Mouse (Mus musculus) erythroid progenitor cell, adult 5-6 weeks (primary cell): ENCODE results near the gene Ugt1a9. TPM values are rescaled to one million over a fixed set of nuclear protein-coding genes. Genes with fewer than 3 reads are reported as not detected.
"Not testable (repeated sequence)": the region's sequence is repeated elsewhere in the genome, so short reads cannot be mapped to it uniquely, and the experiment has no call there.

ENCODE experiments used
- ATAC-seq: replicated peaks from 2 replicates; pipeline ENCODE4 v1.8.0; 2016; ENCODE audit warnings: moderate number of reproducible peaks, mild to moderate bottlenecking, moderate TSS enrichment, inconsistent platforms; ENCODE audit not compliant: poor library complexity, low FRiP score, severe bottlenecking
- total RNA-seq, 2 experiments: library from RNA; stranded (forward) in 1 of 2; stranded (reverse) in 1 of 2; fragments of 150-400 nt in 1 of 2; fragments of 186-747, 209-891 nt in 1 of 2; gene quantifications; 2 replicates each; pipeline versions ENCODE4 v1.2.3 to v1.2.4; 2015 to 2017; ENCODE audit warnings: low replicate concordance in 2 of 2

Gene Ugt1a9
- total RNA-seq, 2 experiments from 2014 or later, result not detected

- no peak for ATAC-seq
These were observed 145.1 kb downstream of the Ugt1a9 start for GRCm38 (mm10) chr1:88215466-88216380.

- no peak for ATAC-seq
These were observed 146.0 kb downstream of the Ugt1a9 start for GRCm38 (mm10) chr1:88216551-88216950.

GRCm38 (mm10) chr1:88217144-88217543 lies 146.5 kb downstream of the Ugt1a9 start:
- no peak for ATAC-seq

- no peak for ATAC-seq
These were observed 147.0 kb downstream of the Ugt1a9 start for GRCm38 (mm10) chr1:88217576-88217975.

GRCm38 (mm10) chr1:88218051-88218450 lies 147.5 kb downstream of the Ugt1a9 start:
- no peak for ATAC-seq

- no peak for ATAC-seq
These were observed 148.0 kb downstream of the Ugt1a9 start for GRCm38 (mm10) chr1:88218591-88218990.

- no peak for ATAC-seq
These were observed 148.5 kb downstream of the Ugt1a9 start for GRCm38 (mm10) chr1:88219054-88219453.

- ATAC-seq, result no peak
These were observed 149.7 kb downstream of the Ugt1a9 start for GRCm38 (mm10) chr1:88220336-88220735.

GRCm38 (mm10) chr1:88222216-88222615 lies 151.6 kb downstream of the Ugt1a9 start:
- no peak for ATAC-seq

GRCm38 (mm10) chr1:88223011-88223515 lies 152.5 kb downstream of the Ugt1a9 start:
- ATAC-seq, result not testable (repeated sequence)

- ATAC-seq, result no peak
These were observed 153.0 kb downstream of the Ugt1a9 start for GRCm38 (mm10) chr1:88223591-88223990.

GRCm38 (mm10) chr1:88224029-88224776 lies 153.6 kb downstream of the Ugt1a9 start:
- no peak for ATAC-seq

- not testable (repeated sequence) for ATAC-seq
These were observed 154.7 kb downstream of the Ugt1a9 start for GRCm38 (mm10) chr1:88225301-88225700.

- ATAC-seq, result no peak
These were observed 155.1 kb downstream of the Ugt1a9 start for GRCm38 (mm10) chr1:88225741-88226140.

- no peak for ATAC-seq
These were observed 156.2 kb downstream of the Ugt1a9 start, which contains the start of gene Mroh2a for GRCm38 (mm10) chr1:88226670-88227379. Mroh2a (plus strand) TSS chr1:88226986.

GRCm38 (mm10) chr1:88227482-88227881 lies 156.9 kb downstream of the Ugt1a9 start:
- ATAC-seq, result 0 out of 2 replicates have a peak, but pooled peaks have one; percentile 18

- no peak for ATAC-seq
These were observed 157.5 kb downstream of the Ugt1a9 start for GRCm38 (mm10) chr1:88228121-88228520.

- no peak for ATAC-seq
These were observed 159.0 kb downstream of the Ugt1a9 start for GRCm38 (mm10) chr1:88229566-88229965.

- ATAC-seq, result no peak
These were observed 159.4 kb downstream of the Ugt1a9 start for GRCm38 (mm10) chr1:88229986-88230385.

- no peak for ATAC-seq
These were observed 159.8 kb downstream of the Ugt1a9 start for GRCm38 (mm10) chr1:88230421-88230820.
